Mouse (Mus musculus): ENCODE data around the gene Poll.

DNA sequence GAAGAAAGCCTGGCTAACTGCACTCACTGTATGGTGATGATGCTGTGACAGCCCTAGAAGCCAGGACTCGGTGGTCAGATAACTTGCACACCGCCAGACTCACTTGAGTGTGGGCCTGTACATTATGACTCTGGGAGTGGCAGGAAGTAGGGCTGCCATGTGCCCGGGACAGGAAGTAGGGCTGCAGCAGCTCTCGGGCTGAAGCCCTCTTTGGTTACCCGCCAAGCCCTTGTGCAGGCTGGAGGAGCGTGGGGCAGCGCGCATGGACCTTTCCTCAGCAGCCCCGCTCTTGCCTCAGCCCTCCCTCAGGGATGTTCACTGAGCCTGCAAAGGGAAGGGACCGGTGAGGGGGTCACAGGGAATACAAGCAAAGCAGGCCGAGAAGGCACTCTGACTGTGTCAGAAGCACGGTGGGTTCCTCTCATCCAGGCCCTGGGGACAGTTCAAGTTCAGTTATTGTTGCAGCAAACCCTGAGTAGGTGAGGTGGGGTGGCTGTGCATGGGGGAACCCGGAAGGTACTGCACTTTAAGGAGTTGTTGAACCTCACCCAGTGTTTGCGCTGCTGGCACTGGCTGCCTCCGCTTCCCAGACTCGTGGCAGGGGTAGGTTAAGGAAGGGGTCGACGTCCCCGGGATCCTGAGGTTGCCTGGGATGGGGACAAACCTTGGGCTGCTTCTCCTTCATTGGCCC, 14.8 kb upstream of the Poll start:
- TF ChIP-seq CTCF (conservative IDR thresholded peaks at IDR 0.05; ENCODE audit: low read length): no peak
- TF ChIP-seq POU5F1 (IDR thresholded peaks at IDR 0.05; ENCODE audit: borderline replicate concordance, low read length): no peak
